Mouse (Mus musculus) erythroblast, adult 5-6 weeks (primary cell): ENCODE measurements around the gene Lrrfip2. TPM values are rescaled to one million over a fixed set of nuclear protein-coding genes. Genes with fewer than 3 reads are reported as not detected.

ENCODE experiments used
- ATAC-seq: replicated peaks from 2 replicates; pipeline ENCODE4 v1.8.0; 2016; ENCODE audit warnings: moderate number of reproducible peaks, mild to moderate bottlenecking, moderate TSS enrichment, inconsistent platforms; ENCODE audit not compliant: poor library complexity, low FRiP score, severe bottlenecking
- total RNA-seq, 2 experiments: library from RNA; stranded (forward) in 1 of 2; stranded (reverse) in 1 of 2; fragments of 150-400 nt in 1 of 2; fragments of 200-764, 138-1000 nt in 1 of 2; gene quantifications; 2 replicates each; pipeline versions ENCODE4 v1.2.3 to v1.2.4; 2015 to 2017; ENCODE audit warnings: low replicate concordance in 2 of 2

Gene Lrrfip2
- total RNA-seq (2015; ENCODE audit: low replicate concordance) (5.6 and 6.5 TPM in 2 replicates), total RNA-seq (2017; ENCODE audit: low replicate concordance) (30.9 and 40.8 TPM in 2 replicates)

GRCm38 (mm10) chr9:111117126-111117642 is at the start of gene Lrrfip2:
Lrrfip2 (plus strand) TSS chr9:111117592.
- ATAC-seq = no peak

- ATAC-seq = peak; percentile 89
Observed at GRCm38 (mm10) chr9:111070546-111070961, 46.8 kb upstream of the Lrrfip2 start.

GRCm38 (mm10) chr9:111072175-111072574 is 45.2 kb upstream of the Lrrfip2 start:
- ATAC-seq = peak; percentile 65; the same call in 1 of the 2 replicates

- ATAC-seq = no peak
Observed at GRCm38 (mm10) chr9:111072971-111073370, 44.4 kb upstream of the Lrrfip2 start.

- peak; percentile 83 for ATAC-seq
Observed at GRCm38 (mm10) chr9:111077745-111078144, 39.6 kb upstream of the Lrrfip2 start.

- no peak for ATAC-seq
Observed at GRCm38 (mm10) chr9:111080801-111081200, 36.6 kb upstream of the Lrrfip2 start.

GRCm38 (mm10) chr9:111081765-111082164 is 35.6 kb upstream of the Lrrfip2 start:
- no peak for ATAC-seq

- no peak for ATAC-seq
Observed at GRCm38 (mm10) chr9:111085329-111085728, 32.1 kb upstream of the Lrrfip2 start.

GRCm38 (mm10) chr9:111086137-111086536 is 31.3 kb upstream of the Lrrfip2 start:
- no peak for ATAC-seq

GRCm38 (mm10) chr9:111086995-111087606 is 30.3 kb upstream of the Lrrfip2 start:
- ATAC-seq = no peak

- ATAC-seq = no peak
Observed at GRCm38 (mm10) chr9:111087960-111088359, 29.4 kb upstream of the Lrrfip2 start.

GRCm38 (mm10) chr9:111088886-111089285 is 28.5 kb upstream of the Lrrfip2 start:
- ATAC-seq = no peak

- ATAC-seq = no peak
Observed at GRCm38 (mm10) chr9:111092657-111093056, 24.7 kb upstream of the Lrrfip2 start.

GRCm38 (mm10) chr9:111093094-111093493 is 24.3 kb upstream of the Lrrfip2 start:
- peak; percentile 88 for ATAC-seq

GRCm38 (mm10) chr9:111094626-111095025 is 22.8 kb upstream of the Lrrfip2 start:
- ATAC-seq = no peak

- no peak for ATAC-seq
Observed at GRCm38 (mm10) chr9:111095710-111096109, 21.7 kb upstream of the Lrrfip2 start.

GRCm38 (mm10) chr9:111096419-111097326 is 20.7 kb upstream of the Lrrfip2 start:
- no peak for ATAC-seq

- ATAC-seq = no peak
Observed at GRCm38 (mm10) chr9:111097543-111097942, 19.8 kb upstream of the Lrrfip2 start.

- no peak for ATAC-seq
Observed at GRCm38 (mm10) chr9:111100406-111100805, 17.0 kb upstream of the Lrrfip2 start.

- no peak for ATAC-seq
Observed at GRCm38 (mm10) chr9:111103293-111103692, 14.1 kb upstream of the Lrrfip2 start.

- no peak for ATAC-seq
Observed at GRCm38 (mm10) chr9:111103893-111104292, 13.5 kb upstream of the Lrrfip2 start.
